Mouse (Mus musculus): Measurements from ENCODE around the gene Tas1r2.

Tas1r2 gene

GRCm38 (mm10) chr4:139710467-139711334, 57.4 kb downstream of the Tas1r2 start:
- no peak for DNase-seq (ENCODE audit: low read depth)

- no peak for DNase-seq (ENCODE audit: low read depth)
Observed at GRCm38 (mm10) chr4:139715241-139715932, 62.0 kb downstream of the Tas1r2 start.

- DNase-seq (ENCODE audit: low read depth) = no peak
Observed at GRCm38 (mm10) chr4:139716477-139717169, 63.3 kb downstream of the Tas1r2 start.

GRCm38 (mm10) chr4:139718978-139719377, 65.6 kb downstream of the Tas1r2 start:
- DNase-seq (ENCODE audit: low read depth) = no peak
